Mouse (Mus musculus) adrenal gland, adult (tissue): ENCODE measurements around the gene Nfxl1.
A peak's percentile ranks its signal among the peaks of the same experiment; 100 is the strongest.

ENCODE experiments used
- DNase-seq, 2 experiments: peaks; one replicate each; pipeline ENCODE4 v3.0.0; 2022 to 2023; ENCODE audit warnings: low spot score in 1 of 2; ENCODE audit not compliant: inconsistent age in 2 of 2

Nfxl1 gene

GRCm38 (mm10) chr5:72502778-72503177, 56.7 kb downstream of the Nfxl1 start:
- no peak for DNase-seq

- DNase-seq = no peak
Observed at GRCm38 (mm10) chr5:72501763-72502162, 57.7 kb downstream of the Nfxl1 start.

- peak; percentile 9 to 28 for DNase-seq
Observed at GRCm38 (mm10) chr5:72498271-72498670, 61.2 kb downstream of the Nfxl1 start.

- DNase-seq = no peak
Observed at GRCm38 (mm10) chr5:72496756-72497155, 62.7 kb downstream of the Nfxl1 start.

GRCm38 (mm10) chr5:72493906-72494305, 65.6 kb downstream of the Nfxl1 start:
- no peak for DNase-seq

GRCm38 (mm10) chr5:72491232-72491631, 68.3 kb downstream of the Nfxl1 start:
- DNase-seq = no peak

- no peak for DNase-seq
Observed at GRCm38 (mm10) chr5:72480456-72480855, 79.0 kb downstream of the Nfxl1 start.

- DNase-seq = no peak
Observed at GRCm38 (mm10) chr5:72472317-72473009, 87.0 kb downstream of the Nfxl1 start.

- DNase-seq = no peak
Observed at GRCm38 (mm10) chr5:72471746-72472145, 87.7 kb downstream of the Nfxl1 start.

GRCm38 (mm10) chr5:72464932-72465331, 94.6 kb downstream of the Nfxl1 start:
- DNase-seq = no peak
